Mouse (Mus musculus): ENCODE data around the gene Gpr173. TPM values are rescaled to one million over a fixed set of nuclear protein-coding genes. Genes with fewer than 3 reads are reported as not detected.

The Gpr173 gene
- total RNA-seq, 4 experiments from 2014 or later, result 13.9 to 16.2 (median 14.5) TPM

DNA sequence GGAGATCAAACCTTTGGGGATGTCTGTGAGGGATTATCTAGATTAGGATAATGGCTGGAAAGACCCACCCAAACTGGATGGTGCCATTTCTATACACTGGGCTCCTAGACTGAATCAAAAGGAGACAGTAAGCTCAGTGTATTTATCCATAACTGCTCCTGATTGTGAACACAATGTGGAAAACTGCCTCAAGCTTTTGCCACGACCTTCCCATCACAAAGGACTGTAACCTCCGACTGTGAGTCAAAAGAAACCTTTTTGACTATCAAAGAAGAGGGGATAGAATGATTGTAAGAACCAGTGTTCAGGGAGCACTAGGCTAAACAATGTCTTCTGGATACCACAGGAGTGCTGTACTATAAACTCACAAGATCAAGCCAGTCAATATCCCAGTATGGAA, 62.3 kb downstream of the Gpr173 start:
- no peak for DNase-seq (ENCODE audit: low spot score in 2 of 2)

Other genes with a start within 250 kb of the Gpr173 start
- gene Iqsec2, start 224.4 kb downstream of the Gpr173 start, total RNA-seq (2022), result 100 to 1,000 TPM; 134 to 144 (median 138) TPM
- 10 to 100 TPM; 42.0 to 54.4 (median 46.4) TPM for gene Kdm5c, start 135.7 kb downstream of the Gpr173 start, total RNA-seq (2022)
- 10 to 100 TPM; 52.2 to 63.5 (median 53.7) TPM for gene Kantr, start 41.2 kb downstream of the Gpr173 start, total RNA-seq (2022)
- 100 to 1,000 TPM; 108 to 135 (median 115) TPM for gene Tspyl2, start 26.3 kb downstream of the Gpr173 start, total RNA-seq (2022)
- not detected for gene Cldn34a, start 194.6 kb upstream of the Gpr173 start, total RNA-seq (2022)

Measured in left cerebral cortex, adult 8-10 months (tissue).